Mouse (Mus musculus): ENCODE results near the gene 4921524J17Rik.

The 4921524J17Rik gene

GRCm38 (mm10) chr8:85362211-85362610 lies 70.4 kb downstream of the 4921524J17Rik start:
- in situ Hi-C loops (cut with MboI; ENCODE audit: low pct_unique_long_range_greater_than_20kb in 1 of 2, low sequenced_read_pairs in 2 of 2, unreplicated experiment in 1 of 2): no loop called here
